Mouse (Mus musculus) heart, embryonic 16.5 days (tissue): Measurements from ENCODE around the gene Slc17a8. TPM values are rescaled to one million over a fixed set of nuclear protein-coding genes. Genes with fewer than 3 reads are reported as not detected.
"Not testable (repeated sequence)": the region's sequence is repeated elsewhere in the genome, so short reads cannot be mapped to it uniquely, and the experiment has no call there.

Source experiments
- ATAC-seq: fragments of 200-750 bp; cut with Nextera tagmentation; replicated peaks from 2 replicates; pipeline ENCODE4 v1.8.0; 2017; ENCODE audit warnings: moderate number of reproducible peaks; ENCODE audit not compliant: insufficient read depth, low FRiP score; ENCODE audit errors: extremely low read depth
- H3K27ac ChIP-seq: fragments of 300-500 bp; sonication (generic); 2 replicates; pipeline ENCODE4 v1.5.1; 2014; ENCODE audit warnings: mild to moderate bottlenecking, low read length, control low read depth, moderate library complexity
- H3K27me3 ChIP-seq: fragments of 300-500 bp; sonication (generic); 2 replicates; pipeline ENCODE4 v1.6.1; 2014; ENCODE audit warnings: low read length, mixed read lengths; ENCODE audit not compliant: control insufficient read depth, insufficient read depth
- H3K36me3 ChIP-seq: fragments of 300-500 bp; sonication (generic); 2 replicates; pipeline ENCODE4 v1.6.1; 2014; ENCODE audit not compliant: control insufficient read depth, insufficient read depth
- H3K4me1 ChIP-seq: fragments of 300-500 bp; sonication (generic); 2 replicates; pipeline ENCODE4 v1.6.1; 2014; ENCODE audit warnings: low read length, mixed read lengths; ENCODE audit not compliant: control insufficient read depth, insufficient read depth
- H3K4me2 ChIP-seq: fragments of 300-500 bp; sonication (generic); 2 replicates; pipeline ENCODE4 v1.6.1; 2014; ENCODE audit warnings: low read depth, mild to moderate bottlenecking, control low read depth, low read length
- H3K4me3 ChIP-seq: fragments of 300-500 bp; sonication (generic); 2 replicates; pipeline ENCODE4 v1.5.1; 2014; ENCODE audit warnings: mild to moderate bottlenecking, control low read depth, low read length
- H3K9ac ChIP-seq: fragments of 300-500 bp; sonication (generic); 2 replicates; pipeline ENCODE4 v1.6.1; 2014; ENCODE audit warnings: low read length, control low read depth
- H3K9me3 ChIP-seq: fragments of 300-500 bp; sonication (generic); replicated peaks from 2 replicates; pipeline ENCODE4 v1.6.1; 2016; ENCODE audit warnings: low read length; ENCODE audit not compliant: control insufficient read depth
- WGBS: fragments of 180-500 bp; shearing (Covaris S2); extraction: QIAGEN DNeasy Blood & Tissue Kit; methylation state at CpG from one replicate; pipeline ENCODE4 v1.1.7; 2014; 5-methylcytosine and 5-hydroxymethylcytosine counted together
- polyA plus RNA-seq: library from polyadenylated mRNA; unstranded; fragments of >200 nt; fragmentation: Nextera tagmentation; extraction: Ambion mirVana; gene quantifications from 2 replicates; pipeline ENCODE4 v1.2.1, GENCODE M21; 2015

Slc17a8 gene
- 0.11 TPM in 2 replicates for polyA plus RNA-seq

GRCm38 (mm10) chr10:89621129-89621528, at the start of gene Slc17a8:
TSS of gene Slc17a8 (minus strand) at chr10:89621253.
- no peak within 1 kb of the TSS for H3K27ac ChIP-seq
- ATAC-seq, result no peak; the same call in 1 of the 2 replicates
- no peak within 1 kb of the TSS for H3K4me3 ChIP-seq
- no peaks in the 10 kb centered on the region for H3K36me3 ChIP-seq
- H3K9me3 ChIP-seq, result no peaks in the 10 kb centered on the region
- 27% methylated on average over 7 of the region's 7 CpGs for WGBS
- H3K9ac ChIP-seq, result no peak within 1 kb of the TSS
- no peaks in the 10 kb centered on the region for H3K27me3 ChIP-seq
- no peak within 1 kb of the TSS for H3K4me2 ChIP-seq
- peaks cover 3% of the 10 kb centered on the region; the same call in 1 of the 2 replicates for H3K4me1 ChIP-seq

- not testable (repeated sequence) for ATAC-seq, H3K9ac ChIP-seq, H3K36me3 ChIP-seq, H3K27ac ChIP-seq, H3K4me2 ChIP-seq, H3K27me3 ChIP-seq, H3K9me3 ChIP-seq, H3K4me3 ChIP-seq, H3K4me1 ChIP-seq
- WGBS, result 93% methylated on average over 5 of the region's 5 CpGs
These were observed 49.3 kb upstream of the Slc17a8 start for GRCm38 (mm10) chr10:89670371-89670770.

GRCm38 (mm10) chr10:89667571-89667970, 46.5 kb upstream of the Slc17a8 start:
- no peak for ATAC-seq
- no peaks in the 10 kb centered on the region for H3K27me3 ChIP-seq
- H3K9me3 ChIP-seq, result no peaks in the 10 kb centered on the region
- H3K27ac ChIP-seq, result no peak overlapping the region
- no peak overlapping the region for H3K9ac ChIP-seq
- no peaks in the 10 kb centered on the region for H3K4me1 ChIP-seq
- no peak overlapping the region for H3K4me3 ChIP-seq
- no peak overlapping the region for H3K4me2 ChIP-seq
- no peaks in the 10 kb centered on the region for H3K36me3 ChIP-seq
- 83% methylated on average over 7 of the region's 7 CpGs for whole genome bisulfite sequencing

GRCm38 (mm10) chr10:89665679-89666078, 44.6 kb upstream of the Slc17a8 start:
- 85% methylated on average over 9 of the region's 9 CpGs for WGBS
- Histone ChIP-seq H3K4me1 (no peaks in the 10 kb centered on the region), H3K4me3 (no peak overlapping the region), H3K9ac (no peak overlapping the region), H3K36me3 (no peaks in the 10 kb centered on the region), H3K27ac (no peak overlapping the region), H3K27me3 (no peaks in the 10 kb centered on the region), H3K4me2 (no peak overlapping the region), H3K9me3 (no peaks in the 10 kb centered on the region)
- ATAC-seq, result no peak

- ATAC-seq, result no peak
- Histone ChIP-seq H3K4me1 (no peaks in the 10 kb centered on the region), H3K27ac (no peak overlapping the region), H3K4me2 (no peak overlapping the region), H3K4me3 (no peak overlapping the region), H3K9ac (no peak overlapping the region), H3K36me3 (no peaks in the 10 kb centered on the region), H3K9me3 (no peaks in the 10 kb centered on the region), H3K27me3 (no peaks in the 10 kb centered on the region)
- WGBS, result 91% methylated on average over 8 of the region's 8 CpGs
These were observed 44.1 kb upstream of the Slc17a8 start for GRCm38 (mm10) chr10:89664977-89665645.

GRCm38 (mm10) chr10:89656366-89656765, 35.3 kb upstream of the Slc17a8 start:
- H3K9ac ChIP-seq, result no peak overlapping the region
- H3K36me3 ChIP-seq, result peaks cover 26% of the 10 kb centered on the region
- H3K9me3 ChIP-seq, result no peaks in the 10 kb centered on the region
- ATAC-seq, result no peak
- H3K27ac ChIP-seq, result no peak overlapping the region
- WGBS, result 76% methylated on average over 5 of the region's 5 CpGs
- no peak overlapping the region for H3K4me3 ChIP-seq
- H3K4me2 ChIP-seq, result no peak overlapping the region
- no peaks in the 10 kb centered on the region for H3K27me3 ChIP-seq
- no peaks in the 10 kb centered on the region for H3K4me1 ChIP-seq

- H3K4me1 ChIP-seq, result no peaks in the 10 kb centered on the region
- H3K27ac ChIP-seq, result no peak overlapping the region
- WGBS, result 87% methylated on average over 8 of the region's 8 CpGs
- H3K9ac ChIP-seq, result no peak overlapping the region
- peaks cover 28% of the 10 kb centered on the region for H3K36me3 ChIP-seq
- no peaks in the 10 kb centered on the region for H3K9me3 ChIP-seq
- no peak overlapping the region for H3K4me3 ChIP-seq
- no peak overlapping the region for H3K4me2 ChIP-seq
- no peak for ATAC-seq
- H3K27me3 ChIP-seq, result no peaks in the 10 kb centered on the region
These were observed 31.9 kb upstream of the Slc17a8 start for GRCm38 (mm10) chr10:89652912-89653311.

GRCm38 (mm10) chr10:89651691-89652090, 30.6 kb upstream of the Slc17a8 start:
- Histone ChIP-seq H3K4me1 (no peaks in the 10 kb centered on the region), H3K4me3 (no peak overlapping the region), H3K9ac (no peak overlapping the region), H3K4me2 (no peak overlapping the region), H3K27ac (no peak overlapping the region), H3K9me3 (no peaks in the 10 kb centered on the region), H3K27me3 (no peaks in the 10 kb centered on the region), H3K36me3 (peaks cover 19% of the 10 kb centered on the region)
- ATAC-seq, result no peak
- WGBS, result 82% methylated on average over 1 of the region's 1 CpGs

- 80% methylated on average over 9 of the region's 9 CpGs for WGBS
These were observed 25.9 kb upstream of the Slc17a8 start for GRCm38 (mm10) chr10:89646918-89647317.

More at GRCm38 (mm10) chr10:89646918-89647317, 25.9 kb upstream of the Slc17a8 start:
- H3K4me2 ChIP-seq, result no peak overlapping the region
- no peaks in the 10 kb centered on the region for H3K27me3 ChIP-seq
- H3K36me3 ChIP-seq, result peaks cover 14% of the 10 kb centered on the region
- H3K4me3 ChIP-seq, result no peak overlapping the region
- no peak overlapping the region for H3K27ac ChIP-seq
- H3K9ac ChIP-seq, result no peak overlapping the region
- ATAC-seq, result no peak
- no peaks in the 10 kb centered on the region for H3K9me3 ChIP-seq
- no peaks in the 10 kb centered on the region for H3K4me1 ChIP-seq
